ENCODE assay signal across 24 mouse cellular contexts in genomic region chr5:143317288-143317610, GRCm38 (mm10). TPM values are rescaled to one million over a fixed set of nuclear protein-coding genes. Genes with fewer than 3 reads are reported as not detected.
A peak's percentile ranks its signal among the peaks of the same experiment; 100 is the strongest.
DNase-seq lines count a peak whose midpoint lies in the region; ATAC-seq and TF ChIP-seq lines count a peak whose summit lies in the region.
"Had no signal": no experiment of that assay in that cellular context is flagged by ENCODE, and none has a peak within 500 bp of the region (broad histone marks: within the 10 kb centered on the region; RNA-seq: fewer than 3 reads in every experiment).

No protein-coding gene starts in this region.

- H3K27me3 ChIP-seq in liver, adult 2 months (ENCODE audit: control insufficient read depth, insufficient read depth, low read length) = no peaks in the 10 kb centered on the region
- H3K27me3 ChIP-seq: heart, embryonic 12.5 days; limb, embryonic 15.5 days; neural tube, embryonic 15.5 days had no signal

- WGBS in liver, adult 2 months = 33% methylated on average over 8 of the region's 8 CpGs

- ATAC-seq in frontal cortex, adult (ENCODE audit: low TSS enrichment) = no peak
- ATAC-seq: forebrain, embryonic 16.5 days had no signal

- no peak for TF ChIP-seq CTCF in liver, adult 2 months (IDR thresholded peaks at IDR 0.05; ENCODE audit: low read depth, low read length)

- H3K9ac ChIP-seq in liver, adult 2 months (ENCODE audit: low read depth, low read length) = peak overlapping the region; percentile 26; the same call in 1 of the 2 replicates
- H3K9ac ChIP-seq: heart, embryonic 12.5 days; hindbrain, embryonic 12.5 days; limb, embryonic 15.5 days; neural tube, embryonic 15.5 days had no signal

- no peaks in the 10 kb centered on the region; the same call in 1 of the 2 replicates for H3K79me2 ChIP-seq in liver, adult 2 months (ENCODE audit: control insufficient read depth, insufficient read depth, low read length)

- no peak overlapping the region for H3K4me3 ChIP-seq in liver, adult 2 months (ENCODE audit: insufficient read depth, low read depth, low read length)
- H3K4me3 ChIP-seq: heart, embryonic 12.5 days; hindbrain, embryonic 12.5 days; limb, embryonic 15.5 days; midbrain, embryonic 10.5 days; neural tube, embryonic 15.5 days had no signal

- peak overlapping the region; percentile 64 for H3K27ac ChIP-seq in liver, adult 2 months (replicated peaks; ENCODE audit: insufficient read depth, low read depth, low read length)
- H3K27ac ChIP-seq: hindbrain, embryonic 12.5 days; limb, embryonic 15.5 days; midbrain, embryonic 10.5 days; neural tube, embryonic 15.5 days; stomach, postnatal 0 days had no signal

- H3K36me3 ChIP-seq in liver, adult 2 months (ENCODE audit: control insufficient read depth, insufficient read depth, low read length) = peaks cover 5% of the 10 kb centered on the region; the same call in 1 of the 2 replicates

- peak; percentile 80 for DNase-seq in adrenal gland, adult 2 months
- DNase-seq in adrenal gland, adult (ENCODE audit: inconsistent age in 2 of 2, low spot score in 1 of 2) = no peak
- no peak for DNase-seq in liver, adult 2 months (ENCODE audit: extremely low read depth, low read depth, low spot score)
- DNase-seq in liver = no peak
- DNase-seq in kidney, adult 8-10 months = peak; percentile 36 to 56
- peak; percentile 52 to 61 for DNase-seq in kidney, postnatal 4 days
- no peak for DNase-seq in ovary, postnatal 10 days (ENCODE audit: low spot score)
- DNase-seq: cerebellum, adult 8-10 months; gastrocnemius, postnatal 14 days; heart, adult 11 months; heart, postnatal 10 days; left cerebral cortex, postnatal 4 days; lung, adult 18-20 months; lung, postnatal 10 days; right cerebral cortex, postnatal 14 days; thymus, adult 2 months had no signal

- no peak for TF ChIP-seq POLR2A in liver, adult 2 months (IDR thresholded peaks at IDR 0.05; ENCODE audit: extremely low read depth, insufficient read depth, low read length)

- peaks cover 22% of the 10 kb centered on the region for H3K4me1 ChIP-seq in liver, adult 2 months (ENCODE audit: control insufficient read depth, insufficient read depth, low read length)

RNA-seq across cellular contexts. Expression of gene E130309D02Rik, which starts 2.1 kb away (rescaled TPM):
- 10 to 100 TPM; 25.6 to 36.4 TPM for total RNA-seq in adrenal gland, adult 2 months (2021)
- 46.5 and 54.9 TPM in 2 replicates for polyA plus RNA-seq in adrenal gland, adult 2 months (2012; rRNA removed)
- total RNA-seq in liver, adult 2 months (2014; rRNA removed) = 4.3 and 6.8 TPM in 2 replicates
- polyA plus RNA-seq in liver, adult 2 months (2012; rRNA removed) = 12.8 and 14.8 TPM in 2 replicates

RNA-seq across cellular contexts. Expression of gene Zdhhc4, which starts 11.8 kb away (rescaled TPM):
- total RNA-seq in adrenal gland, adult 2 months (2021) = 10 to 100 TPM; 52.8 to 60.8 TPM
- 95.2 and 110 TPM in 2 replicates for polyA plus RNA-seq in adrenal gland, adult 2 months (2012; rRNA removed)
- total RNA-seq in liver, adult 2 months (2014; rRNA removed) = 13.0 and 14.0 TPM in 2 replicates
- 37.9 and 42.5 TPM in 2 replicates for polyA plus RNA-seq in liver, adult 2 months (2012; rRNA removed)

RNA-seq across cellular contexts. Expression of gene Zfp853, which starts 23.8 kb away (rescaled TPM):
- total RNA-seq in adrenal gland, adult 2 months (2021) = under 1 TPM; 0.17 to 0.31 TPM
- 1.1 and 1.6 TPM in 2 replicates for polyA plus RNA-seq in adrenal gland, adult 2 months (2012; rRNA removed)
- 0.28 TPM in 1 of 2 replicates, not detected in the other for total RNA-seq in liver, adult 2 months (2014; rRNA removed)
- polyA plus RNA-seq in liver, adult 2 months (2012; rRNA removed) = 0.07 and 0.11 TPM in 2 replicates
- polyA plus RNA-seq: heart, embryonic 12.5 days; hindbrain, embryonic 12.5 days; midbrain, embryonic 10.5 days had no signal

RNA-seq across cellular contexts. Expression of gene Grid2ip, which starts 39.9 kb away (rescaled TPM):
- under 1 TPM; 0.24 to 0.29 TPM for total RNA-seq in adrenal gland, adult 2 months (2021)
- polyA plus RNA-seq in adrenal gland, adult 2 months (2012; rRNA removed) = 0.40 and 1.1 TPM in 2 replicates
- total RNA-seq in liver, adult 2 months (2014; rRNA removed) = not detected in 2 replicates
- polyA plus RNA-seq in liver, adult 2 months (2012; rRNA removed) = 0.13 TPM in 1 of 2 replicates, not detected in the other
- total RNA-seq: gastrocnemius, postnatal 14 days; heart, postnatal 10 days had no signal

RNA-seq across cellular contexts. Expression of gene Zfp316, which starts 47.4 kb away (rescaled TPM):
- total RNA-seq in adrenal gland, adult 2 months (2021) = 1 to 10 TPM; 4.6 to 9.8 TPM
- 21.0 and 25.5 TPM in 2 replicates for polyA plus RNA-seq in adrenal gland, adult 2 months (2012; rRNA removed)
- 1.9 and 2.4 TPM in 2 replicates for total RNA-seq in liver, adult 2 months (2014; rRNA removed)
- 1.9 and 2.3 TPM in 2 replicates for polyA plus RNA-seq in liver, adult 2 months (2012; rRNA removed)

Comparison
In these comparisons a context has a peak if more than half of its experiments do, and no peak if none do; other contexts are left out.
1. DNase-seq: peak in adrenal gland, adult 2 months (single experiment), kidney, adult 8-10 months (2 of 2) and kidney, postnatal 4 days (2 of 2); none in adrenal gland, adult (0 of 2), liver, adult 2 months (single experiment), liver (single experiment) and ovary, postnatal 10 days (single experiment).